Mouse (Mus musculus) liver, embryonic 12.5 days (tissue): Measurements from ENCODE around the gene 1700001C19Rik. TPM values are rescaled to one million over a fixed set of nuclear protein-coding genes. Genes with fewer than 3 reads are reported as not detected.
A peak's percentile ranks its signal among the peaks of the same experiment; 100 is the strongest.

ENCODE experiments used
- ATAC-seq: fragments of 200-750 bp; cut with Nextera tagmentation; 2 replicates; pipeline ENCODE4 v1.8.0; 2017; ENCODE audit warnings: moderate number of reproducible peaks, mild to moderate bottlenecking, moderate library complexity
- H3K27ac ChIP-seq: fragments of 300-500 bp; sonication (generic); 2 replicates; pipeline ENCODE4 v1.5.1; 2016; ENCODE audit warnings: mild to moderate bottlenecking
- H3K27me3 ChIP-seq: fragments of 300-500 bp; sonication (generic); replicated peaks from 2 replicates; pipeline ENCODE4 v1.6.1; 2016; ENCODE audit warnings: mild to moderate bottlenecking, moderate library complexity
- H3K36me3 ChIP-seq: fragments of 300-500 bp; sonication (generic); 2 replicates; pipeline ENCODE4 v1.6.1; 2016; ENCODE audit warnings: mild to moderate bottlenecking, moderate library complexity
- H3K4me1 ChIP-seq: fragments of 300-500 bp; sonication (generic); 2 replicates; pipeline ENCODE4 v1.6.1; 2016
- H3K4me2 ChIP-seq: fragments of 300-500 bp; sonication (generic); 2 replicates; pipeline ENCODE4 v1.6.1; 2016; ENCODE audit warnings: mild to moderate bottlenecking, moderate library complexity
- H3K4me3 ChIP-seq: fragments of 300-500 bp; sonication (generic); 2 replicates; pipeline ENCODE4 v1.5.1; 2016; ENCODE audit warnings: mild to moderate bottlenecking, moderate library complexity
- H3K9ac ChIP-seq: fragments of 300-500 bp; sonication (generic); 2 replicates; pipeline ENCODE4 v1.6.1; 2016; ENCODE audit warnings: mild to moderate bottlenecking, moderate library complexity
- H3K9me3 ChIP-seq: fragments of 300-500 bp; sonication (generic); replicated peaks from 2 replicates; pipeline ENCODE4 v1.6.1; 2016; ENCODE audit warnings: mild to moderate bottlenecking, moderate library complexity
- WGBS: fragments of 180-500 bp; shearing (Covaris S2); methylation state at CpG from one replicate; pipeline ENCODE4 v1.1.7; 2016; ENCODE audit not compliant: insufficient replicate concordance; 5-methylcytosine and 5-hydroxymethylcytosine counted together
- polyA plus RNA-seq: library from polyadenylated mRNA; unstranded; fragments of >200 nt; fragmentation: Nextera tagmentation; extraction: Ambion mirVana; gene quantifications from 2 replicates; pipeline ENCODE4 v1.2.1, GENCODE M21; 2016

Gene 1700001C19Rik
- 0.62 and 0.66 TPM in 2 replicates for polyA plus RNA-seq

GRCm38 (mm10) chr17:47436907-47437547 is at the start of gene 1700001C19Rik:
Gene 1700001C19Rik (minus strand): TSS chr17:47437376.
- Histone ChIP-seq H3K4me1 (peaks cover 69% of the 10 kb centered on the region), H3K9ac (peak within 1 kb of the TSS; percentile 61), H3K4me2 (peak within 1 kb of the TSS; percentile 82), H3K4me3 (peak within 1 kb of the TSS; percentile 55), H3K27me3 (peaks cover 42% of the 10 kb centered on the region), H3K36me3 (no peaks in the 10 kb centered on the region), H3K27ac (no peak within 1 kb of the TSS), H3K9me3 (no peaks in the 10 kb centered on the region)
- 5% methylated on average over 25 of the region's 25 CpGs for WGBS
- ATAC-seq, result no peak

- H3K9me3 ChIP-seq, result no peaks in the 10 kb centered on the region
- H3K27ac ChIP-seq, result peak overlapping the region; percentile 83
- no peak for ATAC-seq
- no peak overlapping the region; the same call in 1 of the 2 replicates for H3K9ac ChIP-seq
- 88% methylated on average over 3 of the region's 3 CpGs for WGBS
- no peaks in the 10 kb centered on the region for H3K27me3 ChIP-seq
- H3K36me3 ChIP-seq, result peaks cover 34% of the 10 kb centered on the region
- H3K4me2 ChIP-seq, result peak overlapping the region; percentile 31
- H3K4me1 ChIP-seq, result peaks cover 37% of the 10 kb centered on the region
- H3K4me3 ChIP-seq, result no peak overlapping the region
Measured at GRCm38 (mm10) chr17:47485791-47486190, 48.6 kb upstream of the 1700001C19Rik start.

- ATAC-seq, result peak; percentile 64
- H3K4me3 ChIP-seq, result no peak overlapping the region
- H3K9ac ChIP-seq, result peak overlapping the region; percentile 18
- H3K36me3 ChIP-seq, result peaks cover 26% of the 10 kb centered on the region
- peak overlapping the region; percentile 31 for H3K4me2 ChIP-seq
- peaks cover 38% of the 10 kb centered on the region for H3K4me1 ChIP-seq
- H3K27me3 ChIP-seq, result no peaks in the 10 kb centered on the region
- peak overlapping the region; percentile 83 for H3K27ac ChIP-seq
- no peaks in the 10 kb centered on the region for H3K9me3 ChIP-seq
- WGBS, result 3% methylated on average over 3 of the region's 3 CpGs
Measured at GRCm38 (mm10) chr17:47484993-47485392, 47.8 kb upstream of the 1700001C19Rik start.

GRCm38 (mm10) chr17:47484241-47484921 is 47.2 kb upstream of the 1700001C19Rik start:
- Histone ChIP-seq H3K27ac (peak overlapping the region; percentile 83), H3K9me3 (no peaks in the 10 kb centered on the region), H3K4me3 (no peak overlapping the region), H3K4me1 (peaks cover 38% of the 10 kb centered on the region), H3K9ac (peak overlapping the region; percentile 18), H3K4me2 (peak overlapping the region; percentile 31), H3K27me3 (no peaks in the 10 kb centered on the region), H3K36me3 (peaks cover 20% of the 10 kb centered on the region)
- WGBS, result 16% methylated on average over 1 of the region's 1 CpGs
- peak; percentile 73 for ATAC-seq

- H3K4me3 ChIP-seq, result no peak overlapping the region
- ATAC-seq, result no peak
- no peaks in the 10 kb centered on the region for H3K9me3 ChIP-seq
- 36% methylated on average over 2 of the region's 2 CpGs for WGBS
- no peak overlapping the region for H3K27ac ChIP-seq
- no peaks in the 10 kb centered on the region for H3K27me3 ChIP-seq
- no peak overlapping the region for H3K4me2 ChIP-seq
- H3K4me1 ChIP-seq, result peaks cover 38% of the 10 kb centered on the region
- H3K9ac ChIP-seq, result no peak overlapping the region
- 0 out of 2 replicates have a peak, but pooled peaks cover 1% of the 10 kb centered on the region for H3K36me3 ChIP-seq
Measured at GRCm38 (mm10) chr17:47482401-47482800, 45.2 kb upstream of the 1700001C19Rik start.

- Histone ChIP-seq H3K4me3 (no peak overlapping the region), H3K36me3 (no peaks in the 10 kb centered on the region), H3K9me3 (no peaks in the 10 kb centered on the region), H3K4me1 (peaks cover 18% of the 10 kb centered on the region), H3K4me2 (no peak overlapping the region), H3K27me3 (no peaks in the 10 kb centered on the region), H3K27ac (no peak overlapping the region), H3K9ac (no peak overlapping the region)
- ATAC-seq, result no peak
- WGBS, result 33% methylated on average over 3 of the region's 3 CpGs
Measured at GRCm38 (mm10) chr17:47479887-47480286, 42.7 kb upstream of the 1700001C19Rik start.

GRCm38 (mm10) chr17:47475714-47476113 is 38.5 kb upstream of the 1700001C19Rik start:
- H3K4me2 ChIP-seq, result no peak overlapping the region
- no peak overlapping the region for H3K4me3 ChIP-seq
- ATAC-seq, result no peak
- H3K27me3 ChIP-seq, result peaks cover 19% of the 10 kb centered on the region
- H3K27ac ChIP-seq, result no peak overlapping the region
- H3K36me3 ChIP-seq, result no peaks in the 10 kb centered on the region
- H3K9ac ChIP-seq, result no peak overlapping the region
- H3K4me1 ChIP-seq, result peaks cover 5% of the 10 kb centered on the region
- no peaks in the 10 kb centered on the region for H3K9me3 ChIP-seq
- WGBS, result 57% methylated on average over 3 of the region's 3 CpGs

GRCm38 (mm10) chr17:47475181-47475580 is 38.0 kb upstream of the 1700001C19Rik start:
- Histone ChIP-seq H3K27ac (no peak overlapping the region), H3K4me1 (peaks cover 5% of the 10 kb centered on the region), H3K27me3 (peaks cover 24% of the 10 kb centered on the region), H3K9ac (no peak overlapping the region), H3K9me3 (no peaks in the 10 kb centered on the region), H3K4me3 (no peak overlapping the region), H3K4me2 (no peak overlapping the region), H3K36me3 (no peaks in the 10 kb centered on the region)
- ATAC-seq, result no peak
- WGBS, result 70% methylated on average over 4 of the region's 4 CpGs

- H3K9ac ChIP-seq, result no peak overlapping the region
- no peak for ATAC-seq
- no peak overlapping the region for H3K4me3 ChIP-seq
- H3K4me1 ChIP-seq, result peaks cover 5% of the 10 kb centered on the region
- H3K4me2 ChIP-seq, result no peak overlapping the region
- no peaks in the 10 kb centered on the region for H3K9me3 ChIP-seq
- no peak overlapping the region for H3K27ac ChIP-seq
- no peaks in the 10 kb centered on the region for H3K36me3 ChIP-seq
- H3K27me3 ChIP-seq, result peaks cover 33% of the 10 kb centered on the region
- WGBS, result 62% methylated on average over 4 of the region's 4 CpGs
Measured at GRCm38 (mm10) chr17:47474250-47474649, 37.1 kb upstream of the 1700001C19Rik start.

GRCm38 (mm10) chr17:47473434-47473974 is 36.3 kb upstream of the 1700001C19Rik start:
- peaks cover 6% of the 10 kb centered on the region for H3K4me1 ChIP-seq
- H3K27me3 ChIP-seq, result peaks cover 41% of the 10 kb centered on the region
- H3K27ac ChIP-seq, result no peak overlapping the region; the same call in 1 of the 2 replicates
- WGBS, result 8% methylated on average over 8 of the region's 8 CpGs
- H3K9me3 ChIP-seq, result no peaks in the 10 kb centered on the region
- no peak overlapping the region for H3K9ac ChIP-seq
- H3K36me3 ChIP-seq, result no peaks in the 10 kb centered on the region
- H3K4me2 ChIP-seq, result no peak overlapping the region
- no peak for ATAC-seq
- H3K4me3 ChIP-seq, result no peak overlapping the region

GRCm38 (mm10) chr17:47472435-47473350 is 35.5 kb upstream of the 1700001C19Rik start:
- Histone ChIP-seq H3K9ac (no peak overlapping the region), H3K27ac (no peak overlapping the region; the same call in 1 of the 2 replicates)

More at GRCm38 (mm10) chr17:47472435-47473350, 35.5 kb upstream of the 1700001C19Rik start:
- Histone ChIP-seq H3K4me2 (no peak overlapping the region), H3K27me3 (peaks cover 49% of the 10 kb centered on the region), H3K36me3 (no peaks in the 10 kb centered on the region), H3K9me3 (no peaks in the 10 kb centered on the region), H3K4me1 (peaks cover 12% of the 10 kb centered on the region), H3K4me3 (no peak overlapping the region)
- ATAC-seq, result no peak
- WGBS, result 28% methylated on average over 15 of the region's 15 CpGs
